Mouse (Mus musculus): ENCODE data around the gene Dst. TPM values are rescaled to one million over a fixed set of nuclear protein-coding genes. Genes with fewer than 3 reads are reported as not detected.
A peak's percentile ranks its signal among the peaks of the same experiment; 100 is the strongest.

The Dst gene
- polyA plus RNA-seq, 1 experiment, result 44.7 TPM

- no peak for DNase-seq (ENCODE audit: low read depth)
These were observed 220.8 kb downstream of the Dst start for GRCm38 (mm10) chr1:34128796-34129195.

DNA sequence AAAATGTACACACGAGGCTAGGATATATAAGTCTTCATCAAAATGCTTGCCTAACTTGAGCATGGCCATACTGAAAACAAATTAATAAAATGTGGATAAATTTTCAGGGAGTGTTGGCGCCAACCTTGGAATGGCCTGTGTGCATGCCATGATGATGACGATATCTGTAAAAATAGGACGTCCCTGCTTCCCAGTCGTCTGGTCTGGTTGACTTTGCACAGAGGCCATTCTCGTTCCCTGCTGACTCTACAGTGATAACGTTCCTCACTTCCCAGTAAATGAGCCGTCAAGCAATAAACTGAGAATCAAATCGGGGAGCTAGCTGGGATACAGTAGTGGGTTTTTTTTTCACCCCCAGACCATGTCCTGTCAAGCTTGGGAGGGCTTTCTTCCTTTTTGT is 221.7 kb downstream of the Dst start:
- no peak for DNase-seq (ENCODE audit: low read depth)

GRCm38 (mm10) chr1:34130804-34131203 is 222.8 kb downstream of the Dst start:
- no peak for DNase-seq (ENCODE audit: low read depth)

- no peak for DNase-seq (ENCODE audit: low read depth)
These were observed 224.8 kb downstream of the Dst start for GRCm38 (mm10) chr1:34132875-34133274.

DNA sequence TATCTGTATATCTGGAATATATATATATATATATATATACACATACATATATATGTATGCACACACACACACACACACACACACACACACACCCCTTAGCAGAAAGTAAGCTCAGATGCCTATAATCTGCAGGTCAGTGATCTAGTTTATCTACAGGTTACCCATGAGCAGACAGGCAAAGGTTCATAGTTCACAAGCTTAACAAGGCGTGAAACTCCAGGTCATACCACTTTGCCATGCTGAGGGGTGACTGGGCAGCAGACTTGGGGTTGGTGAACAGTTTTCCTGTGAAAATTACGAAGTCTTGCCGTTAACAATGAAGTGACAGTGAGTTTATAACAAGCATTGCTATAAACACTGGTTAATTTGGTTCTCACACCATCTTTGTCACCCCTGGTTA is 227.5 kb downstream of the Dst start:
- no peak for DNase-seq (ENCODE audit: low read depth)

DNA sequence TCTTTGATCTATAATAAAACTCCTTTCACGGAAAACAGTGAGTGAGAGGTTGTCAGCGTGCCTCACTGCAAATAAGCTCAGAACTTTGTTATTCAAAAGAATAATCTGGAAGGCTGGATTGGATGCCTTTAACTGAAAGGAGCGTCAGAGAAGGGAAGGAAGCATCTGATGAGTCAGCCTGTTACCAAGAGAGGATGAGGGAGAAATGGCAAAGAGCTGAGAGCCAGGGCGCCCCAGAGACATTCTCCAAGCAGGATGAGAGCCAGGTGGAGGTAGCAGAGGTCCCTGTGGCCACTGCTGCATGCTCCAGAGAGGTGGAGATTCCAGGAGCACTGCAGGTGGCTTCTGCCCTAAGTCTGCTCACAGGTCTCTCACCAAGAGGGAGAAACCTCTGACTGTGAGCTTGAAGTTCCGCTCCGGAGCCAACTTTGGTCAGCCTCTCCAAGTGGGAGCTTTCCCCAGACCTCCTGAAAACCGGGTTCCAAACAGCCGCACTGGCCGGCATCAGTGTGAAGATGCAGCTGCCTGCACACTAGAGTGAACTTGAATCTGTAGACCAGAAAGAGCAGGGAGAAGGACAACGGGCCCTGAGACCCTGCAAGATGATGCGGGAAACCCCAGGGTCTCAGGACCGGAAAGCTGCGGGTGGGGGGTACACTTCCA is 231.3 kb downstream of the Dst start:
- DNase-seq (ENCODE audit: low read depth), result no peak

DNA sequence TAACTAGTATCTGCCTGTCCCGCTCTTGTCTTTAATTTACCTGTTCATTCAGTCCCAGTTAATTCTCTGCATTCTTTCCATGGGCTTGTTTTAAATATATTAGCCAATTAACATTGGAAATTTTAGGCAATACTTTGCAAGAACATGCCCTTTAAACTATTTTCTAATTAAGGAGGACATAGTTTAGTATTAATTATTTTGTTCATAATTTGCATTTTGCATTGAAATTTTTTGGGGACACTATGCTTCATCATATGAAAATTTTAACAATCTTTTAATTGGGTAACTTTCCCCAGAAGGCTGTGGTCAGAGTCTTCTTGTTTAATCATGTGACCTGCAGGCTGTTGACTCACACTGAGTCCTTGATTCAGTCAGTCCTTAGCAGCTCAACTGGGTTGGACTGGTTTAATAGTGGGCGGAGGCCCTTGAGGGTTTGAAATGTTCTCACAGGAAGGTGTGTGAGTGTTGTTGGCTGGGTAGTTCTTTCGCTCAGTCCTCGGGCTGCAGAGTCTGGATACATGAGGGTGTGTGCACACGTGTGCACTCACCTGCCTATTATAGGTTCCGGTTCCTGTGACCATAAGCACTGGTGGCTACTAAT is 231.9 kb downstream of the Dst start:
- peak; percentile 99 for DNase-seq (ENCODE audit: low read depth)

DNA sequence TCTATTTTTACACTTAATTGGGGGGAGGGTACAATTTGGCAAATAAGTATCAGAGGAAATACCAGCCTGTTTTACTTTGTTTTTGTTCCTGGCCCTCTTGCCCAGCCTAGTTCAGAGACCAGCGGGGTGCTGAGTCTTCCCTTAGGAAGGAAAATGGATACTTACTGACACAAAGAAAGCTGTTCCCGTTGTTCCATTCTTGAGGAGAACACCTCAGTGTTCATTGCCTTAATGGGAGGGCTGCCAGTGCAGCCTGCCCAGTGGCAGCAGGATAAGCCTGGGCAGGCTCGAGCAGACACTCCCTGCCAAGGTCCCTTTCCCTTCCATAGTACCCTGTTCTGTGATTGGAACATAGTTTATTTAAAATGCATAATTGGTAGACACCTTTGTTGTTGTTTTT is 232.7 kb downstream of the Dst start:
- no peak for DNase-seq (ENCODE audit: low read depth)

- no peak for DNase-seq (ENCODE audit: low read depth)
These were observed 235.0 kb downstream of the Dst start for GRCm38 (mm10) chr1:34142951-34143580.

GRCm38 (mm10) chr1:34144826-34145225 is 236.8 kb downstream of the Dst start:
- no peak for DNase-seq (ENCODE audit: low read depth)

GRCm38 (mm10) chr1:34148039-34148438 is 240.0 kb downstream of the Dst start:
- no peak for DNase-seq (ENCODE audit: low read depth)

DNA sequence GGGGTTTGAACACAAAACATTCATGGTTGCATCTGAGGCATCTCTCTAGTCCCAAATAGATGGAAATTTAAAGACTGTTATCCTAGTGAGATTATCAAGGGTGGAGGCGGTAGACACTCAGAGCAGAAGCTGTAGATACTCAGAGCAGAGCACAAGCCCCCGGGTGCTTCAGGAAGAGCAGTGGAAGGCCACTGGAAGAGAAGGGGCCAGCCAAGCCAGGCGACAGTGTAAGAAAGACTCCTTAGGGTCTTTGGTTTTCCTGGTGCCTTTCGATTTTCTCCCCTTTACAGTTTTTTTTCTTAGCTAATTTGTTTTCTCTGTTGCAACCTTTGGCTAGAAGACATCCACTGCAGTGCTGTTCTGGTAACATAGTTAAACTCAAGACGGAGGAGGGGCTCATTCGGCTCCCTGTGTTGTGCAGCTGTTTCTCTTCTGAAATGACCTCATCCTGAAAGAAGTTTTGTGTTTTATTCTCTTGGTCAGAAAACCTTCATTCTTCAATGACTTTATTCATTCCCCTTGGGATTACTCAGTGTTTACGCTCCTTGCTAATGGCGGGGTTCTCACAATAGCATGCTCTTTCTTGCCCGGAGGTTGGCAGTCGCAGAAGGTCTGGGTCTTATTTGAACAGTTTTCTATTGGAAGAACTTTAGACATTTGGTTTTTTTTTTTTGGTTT is 242.5 kb downstream of the Dst start:
- DNase-seq (ENCODE audit: low read depth), result no peak

DNA sequence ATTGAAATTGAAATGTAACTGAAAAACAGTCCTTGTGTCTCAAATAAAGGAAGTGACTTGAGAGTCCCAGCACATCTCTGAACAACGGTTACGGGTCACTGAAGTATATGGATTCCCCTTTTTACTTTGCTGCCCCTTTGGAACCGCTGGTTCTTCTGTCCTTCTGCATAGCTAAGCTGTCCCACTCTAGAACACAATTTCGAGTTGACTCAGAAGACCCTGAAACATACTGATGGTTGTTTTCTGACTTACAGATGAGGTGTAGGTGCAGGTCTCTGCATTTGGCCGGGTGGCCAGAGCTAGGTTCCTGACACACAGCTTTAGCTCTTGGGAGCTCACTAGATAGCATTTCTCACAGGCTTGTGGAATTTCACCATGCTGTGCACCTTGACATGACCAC is 244.7 kb downstream of the Dst start:
- no peak for DNase-seq (ENCODE audit: low read depth)

GRCm38 (mm10) chr1:34156058-34156457 is 248.0 kb downstream of the Dst start:
- DNase-seq (ENCODE audit: low read depth), result no peak

DNA sequence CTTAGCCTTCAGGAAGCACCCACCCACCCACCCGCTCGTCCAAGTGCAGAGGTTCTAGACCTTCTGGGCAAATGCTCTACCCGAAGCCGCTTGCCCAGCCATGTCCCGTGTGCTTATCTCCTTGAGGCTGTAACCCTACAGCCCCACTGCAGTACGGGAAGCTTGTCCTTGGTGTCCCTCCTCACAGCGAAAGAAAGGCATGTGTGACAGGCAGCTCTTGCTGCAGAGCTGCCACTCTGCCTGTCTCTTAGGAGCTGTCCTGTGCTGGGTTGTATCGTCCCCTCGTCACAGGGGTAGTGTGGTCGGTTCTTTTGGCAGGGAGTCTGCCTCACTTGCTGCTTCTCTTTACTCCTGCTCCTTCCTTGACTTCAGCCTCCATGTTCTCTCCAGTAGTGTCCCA is 249.7 kb downstream of the Dst start:
- no peak for DNase-seq (ENCODE audit: low read depth)

DNA sequence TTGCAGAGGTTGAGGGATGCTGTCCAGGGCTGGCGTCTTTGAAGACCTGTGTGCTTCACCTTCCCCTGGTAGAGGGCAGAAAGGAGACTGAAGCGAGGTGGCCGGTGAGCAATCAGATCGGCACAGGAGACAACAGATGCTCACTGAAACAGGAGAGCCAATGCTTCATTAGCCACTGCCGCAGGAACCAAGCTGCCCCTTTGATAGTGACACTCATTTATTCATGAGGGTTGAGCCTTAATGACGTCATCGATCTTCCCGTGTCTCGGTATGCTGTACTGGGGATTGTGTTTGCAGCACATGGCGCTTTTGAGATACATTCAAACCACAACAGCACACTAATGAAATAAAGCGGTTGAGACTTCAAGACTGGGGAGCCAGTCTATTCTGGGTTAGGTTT is 250.8 kb downstream of the Dst start:
- DNase-seq (ENCODE audit: low read depth), result no peak

GRCm38 (mm10) chr1:34159898-34160297 is 251.9 kb downstream of the Dst start:
- DNase-seq (ENCODE audit: low read depth), result no peak

DNA sequence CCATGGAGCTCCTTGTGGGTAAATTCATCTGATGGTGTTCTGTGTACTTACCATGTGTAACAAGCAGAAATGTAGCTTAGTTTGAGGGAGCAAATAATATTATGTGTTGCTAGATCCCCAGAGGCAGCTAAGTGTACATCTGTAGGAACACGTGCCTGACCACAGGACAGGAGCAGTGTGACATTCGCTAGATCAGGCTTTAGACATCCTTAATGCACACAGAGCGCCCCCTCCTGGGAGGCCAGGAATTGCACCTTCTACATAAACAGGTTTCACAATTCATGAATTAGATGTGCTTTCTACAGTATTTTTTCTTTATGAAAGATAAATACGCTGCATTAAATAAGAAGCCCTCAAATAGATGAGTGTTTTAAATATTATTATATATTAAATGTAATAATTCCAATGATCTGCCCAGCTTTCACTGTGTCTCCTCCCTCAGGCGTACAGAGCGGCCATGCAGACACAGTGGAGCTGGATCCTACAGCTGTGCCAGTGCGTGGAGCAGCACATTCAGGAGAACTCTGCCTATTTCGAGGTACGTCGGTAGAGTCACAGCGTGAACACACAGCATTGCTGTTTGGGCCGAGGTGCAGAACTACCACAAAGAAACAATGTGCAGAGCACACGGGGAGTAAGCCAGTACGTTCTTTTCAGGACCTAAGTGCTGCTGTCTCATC is 256.7 kb downstream of the Dst start:
- no peak for DNase-seq (ENCODE audit: low read depth)

- no peak for DNase-seq (ENCODE audit: low read depth)
These were observed 257.9 kb downstream of the Dst start for GRCm38 (mm10) chr1:34165926-34166325.

DNA sequence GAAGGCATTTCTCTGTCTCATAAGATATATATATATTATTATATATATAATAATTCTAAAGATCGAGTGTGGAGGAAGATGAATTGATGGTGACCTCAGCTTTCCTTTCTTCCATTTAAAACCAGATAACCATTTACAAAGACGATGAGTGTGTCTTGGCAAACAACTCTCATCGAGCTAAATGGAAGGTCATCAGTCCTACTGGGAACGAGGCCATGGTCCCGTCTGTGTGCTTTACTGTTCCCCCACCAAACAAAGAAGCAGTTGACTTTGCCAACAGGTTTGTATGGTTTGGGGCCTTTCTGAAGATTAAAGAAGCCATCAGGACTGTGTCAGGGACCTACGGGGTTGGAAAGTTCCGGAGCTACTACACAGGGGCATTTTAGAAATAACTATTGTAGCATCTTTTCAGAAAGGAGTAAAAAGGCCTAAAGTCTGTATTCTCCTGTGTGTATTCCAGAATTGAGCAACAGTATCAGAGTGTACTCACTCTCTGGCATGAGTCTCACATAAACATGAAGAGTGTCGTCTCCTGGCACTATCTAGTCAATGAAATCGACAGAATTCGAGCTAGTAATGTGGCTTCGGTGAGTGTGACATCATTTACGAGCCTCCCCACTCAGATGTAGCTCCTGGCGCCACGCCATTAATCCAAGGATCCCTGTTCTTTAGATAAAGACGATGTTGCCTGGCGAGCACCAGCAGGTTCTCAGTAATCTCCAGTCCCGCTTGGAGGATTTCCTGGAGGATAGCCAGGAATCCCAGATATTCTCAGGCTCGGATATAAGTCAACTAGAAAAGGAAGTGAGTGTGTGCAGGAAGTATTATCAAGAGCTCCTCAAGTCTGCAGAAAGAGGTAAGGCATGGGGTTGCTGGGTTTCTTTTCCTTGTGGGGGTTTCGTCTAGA is 259.4 kb downstream of the Dst start:
- DNase-seq (ENCODE audit: low read depth), result no peak

DNA sequence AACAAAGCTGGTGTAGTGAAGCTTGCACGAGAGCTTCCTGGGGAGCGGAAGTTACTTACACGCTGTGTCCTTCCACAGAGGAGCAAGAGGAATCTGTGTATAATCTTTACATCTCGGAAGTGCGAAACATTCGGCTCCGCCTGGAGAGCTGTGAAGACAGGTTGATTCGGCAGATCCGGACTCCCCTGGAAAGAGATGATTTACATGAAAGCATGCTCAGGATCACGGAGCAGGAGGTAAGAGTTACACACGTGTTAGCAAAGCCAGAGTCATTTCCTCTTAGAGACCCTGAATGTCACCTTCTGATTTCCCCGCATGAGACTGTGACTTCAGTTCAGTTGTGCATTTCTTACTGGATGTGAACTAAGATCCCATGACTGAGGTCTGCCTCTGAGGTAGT is 261.1 kb downstream of the Dst start:
- DNase-seq (ENCODE audit: low read depth), result no peak

Measured in gonadal fat pad, adult 2 months (tissue).